In the genomic region with DNA sequence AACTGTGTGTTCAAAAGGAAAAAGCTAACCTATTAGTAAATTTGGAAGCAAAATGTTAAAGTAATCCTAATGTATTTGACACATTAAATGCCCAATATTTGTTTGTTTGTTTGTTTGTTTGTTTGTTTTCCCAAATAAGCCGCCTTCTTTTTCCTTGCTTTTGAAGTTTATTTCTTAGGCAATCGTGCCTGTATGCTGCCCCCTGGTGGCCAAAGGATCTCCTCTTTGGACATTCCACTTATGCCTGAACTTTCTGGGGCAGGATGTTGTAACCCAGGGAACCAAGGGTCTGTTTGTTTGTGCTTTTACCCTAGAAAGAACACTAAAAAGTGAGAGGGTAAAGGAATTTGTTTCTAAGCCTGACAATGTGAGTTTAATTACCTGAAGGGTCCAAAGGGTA, we compare ENCODE assay signal across 9 mouse cellular contexts. TPM values are rescaled to one million over a fixed set of nuclear protein-coding genes. Genes with fewer than 3 reads are reported as not detected.
DNase-seq lines count a peak whose midpoint lies in the region; ATAC-seq and TF ChIP-seq lines count a peak whose summit lies in the region.
"Had no signal": no experiment of that assay in that cellular context is flagged by ENCODE, and none has a peak within 500 bp of the region (broad histone marks: within the 10 kb centered on the region; RNA-seq: fewer than 3 reads in every experiment).

No protein-coding gene starts in this region.

- no peak for TF ChIP-seq EP300 in stomach, postnatal 0 days (optimal IDR thresholded peaks at IDR 0.05)

- H3K36me3 ChIP-seq in heart, embryonic 12.5 days, result no peaks in the 10 kb centered on the region
- H3K36me3 ChIP-seq in stomach, postnatal 0 days (ENCODE audit: control insufficient read depth, insufficient read depth, low read length), result no peaks in the 10 kb centered on the region
- H3K36me3 ChIP-seq: lung, embryonic 15.5 days had no signal

- H3K4me2 ChIP-seq in heart, embryonic 12.5 days, result no peak overlapping the region
- H3K4me2 ChIP-seq in stomach, postnatal 0 days (replicated peaks; ENCODE audit: low read depth), result no peak overlapping the region
- H3K4me2 ChIP-seq: lung, embryonic 15.5 days had no signal

- in situ Hi-C loops in Patski (cut with MboI; ENCODE audit: low pct_unique_long_range_greater_than_20kb), result loop anchor here (25.0 kb wide), 1 partner anchor 681 kb away; no protein-coding TSS in a partner anchor

- intact Hi-C loops in left cerebral cortex, adult 2 months (cut with DNase I), result loop anchor here (2.0 to 5.0 kb wide), 2 partner anchors 140 to 161 kb away; partner anchors contain the start of genes Rwdd4a and Trappc11

- no peak for ATAC-seq in heart, embryonic 12.5 days (ENCODE audit: insufficient number of reproducible peaks, low FRiP score)
- ATAC-seq in Patski, result no peak
- ATAC-seq in stomach, postnatal 0 days (ENCODE audit: low FRiP score, low TSS enrichment), result no peak

- H3K27me3 ChIP-seq in heart, embryonic 12.5 days (replicated peaks), result no peaks in the 10 kb centered on the region
- H3K27me3 ChIP-seq in Patski, result no peaks in the 10 kb centered on the region
- no peaks in the 10 kb centered on the region for H3K27me3 ChIP-seq in stomach, postnatal 0 days (ENCODE audit: control insufficient read depth, insufficient read depth, low read length)
- H3K27me3 ChIP-seq: lung, embryonic 15.5 days had no signal

- WGBS in heart, embryonic 12.5 days, result 17% methylated on average over 2 of the region's 2 CpGs
- WGBS in stomach, postnatal 0 days, result 14% methylated on average over 2 of the region's 2 CpGs

- CTCF ChIA-PET in Patski (lab: Charles Lee), result interaction anchor here (1.1 kb wide), 1 partner anchor 17 kb away, joined by 6 read pairs; no protein-coding TSS in a partner anchor

- H3K9me3 ChIP-seq in heart, embryonic 12.5 days (replicated peaks), result peaks cover 6% of the 10 kb centered on the region; the same call in 1 of the 2 replicates
- H3K9me3 ChIP-seq in stomach, postnatal 0 days (ENCODE audit: control insufficient read depth, low read length), result no peaks in the 10 kb centered on the region
- H3K9me3 ChIP-seq: lung, embryonic 15.5 days had no signal

- TF ChIP-seq CTCF in Patski (IDR thresholded peaks at IDR 0.05), result peak; percentile 87
- TF ChIP-seq CTCF in left cerebral cortex, adult 2 months (IDR thresholded peaks at IDR 0.05), result peak; percentile 85
- TF ChIP-seq CTCF in stomach, postnatal 0 days (IDR thresholded peaks at IDR 0.05; ENCODE audit: low read depth), result peak; percentile 90

- DNase-seq in heart, adult 11 months, result peak; percentile 88
- no peak for DNase-seq in Patski (ENCODE audit: low read depth, low spot score)
- DNase-seq in cerebellum, adult 8-10 months, result peak; percentile 75
- peak; percentile 15 to 56 for DNase-seq in heart, adult 9 months (ENCODE audit: low spot score in 2 of 2)
- peak; percentile 74 to 80 for DNase-seq in left cerebral cortex, adult 2 months (ENCODE audit: extremely low spot score in 1 of 2, low spot score in 2 of 2)
- DNase-seq in naive thymus-derived CD4-positive, alpha-beta T cell, adult 2 months (ENCODE audit: low read depth), result peak; percentile 83
- DNase-seq in stomach, postnatal 0 days (ENCODE audit: low spot score), result peak; percentile 78

- no peak overlapping the region for H3K9ac ChIP-seq in heart, embryonic 12.5 days
- H3K9ac ChIP-seq in stomach, postnatal 0 days (ENCODE audit: low read length), result no peak overlapping the region
- H3K9ac ChIP-seq: lung, embryonic 15.5 days had no signal

- POLR2A ChIA-PET in Patski (lab: Charles Lee), result no interaction called here

- no peak overlapping the region for H3K27ac ChIP-seq in heart, embryonic 12.5 days (ENCODE audit: poor library complexity, severe bottlenecking)
- H3K27ac ChIP-seq in left cerebral cortex, adult 2 months, result no peak overlapping the region
- H3K27ac ChIP-seq in stomach, postnatal 0 days (replicated peaks), result no peak overlapping the region
- H3K27ac ChIP-seq: lung, embryonic 15.5 days had no signal

- H3K4me3 ChIP-seq in heart, embryonic 12.5 days, result no peak overlapping the region
- H3K4me3 ChIP-seq in left cerebral cortex, adult 2 months, result no peak overlapping the region
- no peak overlapping the region for H3K4me3 ChIP-seq in stomach, postnatal 0 days (ENCODE audit: low read depth, low read length)
- H3K4me3 ChIP-seq: lung, embryonic 15.5 days had no signal

- no peaks in the 10 kb centered on the region for H3K4me1 ChIP-seq in heart, embryonic 12.5 days (replicated peaks)
- H3K4me1 ChIP-seq in stomach, postnatal 0 days (replicated peaks; ENCODE audit: control insufficient read depth, insufficient read depth), result no peaks in the 10 kb centered on the region
- H3K4me1 ChIP-seq: lung, embryonic 15.5 days had no signal

RNA-seq across cellular contexts. Expression of gene Ing2, which starts 17.8 kb away (rescaled TPM):
- 10.4 and 10.5 TPM in 2 replicates for polyA plus RNA-seq in heart, embryonic 12.5 days (2016; fragmentation: Nextera tagmentation; extraction: Ambion mirVana)
- 27.2 TPM for polyA plus RNA-seq in Patski (2021)
- 10 to 100 TPM; 52.8 to 56.0 TPM for total RNA-seq in left cerebral cortex, adult 2 months (2021)
- polyA plus RNA-seq in stomach, postnatal 0 days (2015; fragmentation: Nextera tagmentation; extraction: Ambion mirVana), result 9.9 and 12.8 TPM in 2 replicates

RNA-seq across cellular contexts. Expression of gene Cdkn2aip, which starts 20.6 kb away (rescaled TPM):
- polyA plus RNA-seq in heart, embryonic 12.5 days (2016; fragmentation: Nextera tagmentation; extraction: Ambion mirVana), result 19.5 and 21.1 TPM in 2 replicates
- 13.1 TPM for polyA plus RNA-seq in Patski (2021)
- 10 to 100 TPM; 19.5 to 21.2 TPM for total RNA-seq in left cerebral cortex, adult 2 months (2021)
- polyA plus RNA-seq in stomach, postnatal 0 days (2015; fragmentation: Nextera tagmentation; extraction: Ambion mirVana), result 13.0 and 13.1 TPM in 2 replicates
